Mouse (Mus musculus) hindbrain, embryonic 16.5 days (tissue): ENCODE results near the gene Ubfd1. TPM values are rescaled to one million over a fixed set of nuclear protein-coding genes. Genes with fewer than 3 reads are reported as not detected.

ENCODE experiments used
- ATAC-seq: fragments of 200-750 bp; cut with Nextera tagmentation; 2 replicates; pipeline ENCODE4 v1.8.0; 2017; ENCODE audit warnings: moderate TSS enrichment, moderate library complexity
- H3K27ac ChIP-seq: fragments of 300-500 bp; sonication (generic); 2 replicates; pipeline ENCODE4 v1.5.1; 2014; ENCODE audit warnings: low read depth, mild to moderate bottlenecking, control low read depth, low read length, moderate library complexity
- H3K27me3 ChIP-seq: fragments of 300-500 bp; sonication (generic); replicated peaks from 2 replicates; pipeline ENCODE4 v1.6.1; 2014; ENCODE audit warnings: low read length; ENCODE audit not compliant: control insufficient read depth, insufficient read depth
- H3K36me3 ChIP-seq: fragments of 300-500 bp; sonication (generic); 2 replicates; pipeline ENCODE4 v1.6.1; 2014; ENCODE audit warnings: mild to moderate bottlenecking, low read length, moderate library complexity, mixed read lengths; ENCODE audit not compliant: control insufficient read depth, insufficient read depth
- H3K4me1 ChIP-seq: fragments of 300-500 bp; sonication (generic); 2 replicates; pipeline ENCODE4 v1.6.1; 2014; ENCODE audit warnings: low read depth, low read length; ENCODE audit not compliant: control insufficient read depth, insufficient read depth
- H3K4me2 ChIP-seq: fragments of 300-500 bp; sonication (generic); 2 replicates; pipeline ENCODE4 v1.6.1; 2014; ENCODE audit warnings: mild to moderate bottlenecking, low read length, control low read depth, moderate library complexity
- H3K4me3 ChIP-seq: fragments of 300-500 bp; sonication (generic); 2 replicates; pipeline ENCODE4 v1.5.1; 2014; ENCODE audit warnings: mild to moderate bottlenecking, low read length, control low read depth, moderate library complexity
- H3K9ac ChIP-seq: fragments of 300-500 bp; sonication (generic); 2 replicates; pipeline ENCODE4 v1.6.1; 2014; ENCODE audit warnings: low read depth, mild to moderate bottlenecking, control low read depth, low read length, moderate library complexity
- H3K9me3 ChIP-seq: fragments of 300-500 bp; sonication (generic); 2 replicates; pipeline ENCODE4 v1.6.1; 2014; ENCODE audit warnings: mild to moderate bottlenecking, low read length, moderate library complexity; ENCODE audit not compliant: control insufficient read depth
- WGBS: fragments of 180-500 bp; shearing (Covaris S2); extraction: QIAGEN DNeasy Blood & Tissue Kit; methylation state at CpG from one replicate; pipeline ENCODE4 v1.1.7; 2014; 5-methylcytosine and 5-hydroxymethylcytosine counted together
- polyA plus RNA-seq: library from polyadenylated mRNA; unstranded; fragments of >200 nt; fragmentation: Nextera tagmentation; extraction: Ambion mirVana; gene quantifications from 2 replicates; pipeline ENCODE4 v1.2.1, GENCODE M21; 2015

Gene Ubfd1
- polyA plus RNA-seq, 1 experiment from 2014 or later = 71.2 TPM

GRCm38 (mm10) chr7:122045181-122045634, 21.8 kb upstream of the Ubfd1 start:
- no peak for ATAC-seq

GRCm38 (mm10) chr7:122045711-122046110, 21.3 kb upstream of the Ubfd1 start:
- Histone ChIP-seq H3K9ac (no peak overlapping the region), H3K27ac (no peak overlapping the region), H3K36me3 (peaks cover 6% of the 10 kb centered on the region), H3K27me3 (no peaks in the 10 kb centered on the region), H3K4me2 (no peak overlapping the region), H3K9me3 (no peaks in the 10 kb centered on the region), H3K4me1 (no peaks in the 10 kb centered on the region), H3K4me3 (no peak overlapping the region)
- no peak for ATAC-seq
- 93% methylated on average over 1 of the region's 1 CpGs for WGBS

More at GRCm38 (mm10) chr7:122045181-122045634, 21.8 kb upstream of the Ubfd1 start:
- Histone ChIP-seq H3K27ac (no peak overlapping the region), H3K4me3 (no peak overlapping the region), H3K36me3 (peaks cover 6% of the 10 kb centered on the region), H3K9me3 (no peaks in the 10 kb centered on the region), H3K4me2 (no peak overlapping the region), H3K27me3 (no peaks in the 10 kb centered on the region), H3K9ac (no peak overlapping the region), H3K4me1 (no peaks in the 10 kb centered on the region)
- WGBS = 86% methylated on average over 4 of the region's 4 CpGs

GRCm38 (mm10) chr7:122046813-122047212, 20.2 kb upstream of the Ubfd1 start:
- H3K9ac ChIP-seq = no peak overlapping the region
- H3K9me3 ChIP-seq = no peaks in the 10 kb centered on the region
- 90% methylated on average over 2 of the region's 2 CpGs for WGBS
- ATAC-seq = no peak
- no peaks in the 10 kb centered on the region for H3K27me3 ChIP-seq
- no peak overlapping the region for H3K4me2 ChIP-seq
- no peaks in the 10 kb centered on the region for H3K4me1 ChIP-seq
- no peak overlapping the region for H3K27ac ChIP-seq
- no peak overlapping the region for H3K4me3 ChIP-seq
- H3K36me3 ChIP-seq = peaks cover 8% of the 10 kb centered on the region

- Histone ChIP-seq H3K36me3 (peaks cover 8% of the 10 kb centered on the region), H3K27me3 (no peaks in the 10 kb centered on the region), H3K27ac (no peak overlapping the region), H3K4me1 (no peaks in the 10 kb centered on the region), H3K4me3 (no peak overlapping the region), H3K4me2 (no peak overlapping the region), H3K9me3 (no peaks in the 10 kb centered on the region), H3K9ac (no peak overlapping the region)
- WGBS = 97% methylated on average over 9 of the region's 9 CpGs
- no peak for ATAC-seq
Observed at GRCm38 (mm10) chr7:122048191-122048590, 18.8 kb upstream of the Ubfd1 start.

- H3K4me2 ChIP-seq = no peak overlapping the region
- H3K9me3 ChIP-seq = no peaks in the 10 kb centered on the region
- no peak overlapping the region for H3K9ac ChIP-seq
- H3K4me3 ChIP-seq = no peak overlapping the region
- 85% methylated on average over 1 of the region's 1 CpGs for WGBS
- no peak for ATAC-seq
- no peaks in the 10 kb centered on the region for H3K4me1 ChIP-seq
- peaks cover 8% of the 10 kb centered on the region for H3K36me3 ChIP-seq
- no peaks in the 10 kb centered on the region for H3K27me3 ChIP-seq
- no peak overlapping the region for H3K27ac ChIP-seq
Observed at GRCm38 (mm10) chr7:122050834-122051233, 16.1 kb upstream of the Ubfd1 start.

GRCm38 (mm10) chr7:122056633-122057032, 10.3 kb upstream of the Ubfd1 start:
- H3K27me3 ChIP-seq = no peaks in the 10 kb centered on the region
- no peaks in the 10 kb centered on the region for H3K4me1 ChIP-seq
- no peaks in the 10 kb centered on the region for H3K9me3 ChIP-seq
- 88% methylated on average over 5 of the region's 5 CpGs for WGBS
- H3K4me2 ChIP-seq = no peak overlapping the region
- H3K36me3 ChIP-seq = peaks cover 5% of the 10 kb centered on the region
- H3K9ac ChIP-seq = no peak overlapping the region
- H3K4me3 ChIP-seq = no peak overlapping the region
- ATAC-seq = no peak
- no peak overlapping the region for H3K27ac ChIP-seq

- Histone ChIP-seq H3K4me3 (no peak overlapping the region), H3K27ac (no peak overlapping the region), H3K27me3 (no peaks in the 10 kb centered on the region), H3K9ac (no peak overlapping the region), H3K4me2 (peak overlapping the region; percentile 78; the same call in 1 of the 2 replicates), H3K9me3 (no peaks in the 10 kb centered on the region), H3K36me3 (0 out of 2 replicates have a peak, but pooled peaks cover 3% of the 10 kb centered on the region), H3K4me1 (peaks cover 27% of the 10 kb centered on the region)
- WGBS = 87% methylated on average over 1 of the region's 1 CpGs
- ATAC-seq = no peak
Observed at GRCm38 (mm10) chr7:122065656-122066055, 1.3 kb upstream of the Ubfd1 start.

- no peaks in the 10 kb centered on the region for H3K27me3 ChIP-seq
- peak overlapping the region; percentile 98 for H3K9ac ChIP-seq
- H3K4me3 ChIP-seq = peak overlapping the region; percentile 99
- peak overlapping the region; percentile 78 for H3K4me2 ChIP-seq
- H3K9me3 ChIP-seq = no peaks in the 10 kb centered on the region
- 0 out of 2 replicates have a peak, but pooled peaks cover 3% of the 10 kb centered on the region for H3K36me3 ChIP-seq
- WGBS = 18% methylated on average over 31 of the region's 31 CpGs
- peak overlapping the region; percentile 96 for H3K27ac ChIP-seq
- ATAC-seq = peak; percentile 74
- peaks cover 27% of the 10 kb centered on the region for H3K4me1 ChIP-seq
Observed at GRCm38 (mm10) chr7:122066102-122066944, 652 bp upstream of the Ubfd1 start.

GRCm38 (mm10) chr7:122067517-122068381, 774 bp downstream of the Ubfd1 start:
- Histone ChIP-seq H3K27ac (peak overlapping the region; percentile 96), H3K4me1 (peaks cover 27% of the 10 kb centered on the region), H3K9ac (peak overlapping the region; percentile 98), H3K36me3 (peaks cover 14% of the 10 kb centered on the region; the same call in 1 of the 2 replicates), H3K27me3 (no peaks in the 10 kb centered on the region), H3K9me3 (no peaks in the 10 kb centered on the region), H3K4me2 (peak overlapping the region; percentile 85), H3K4me3 (peak overlapping the region; percentile 99)
- 2% methylated on average over 39 of the region's 58 CpGs for WGBS
- peak; percentile 38 for ATAC-seq
